Mouse (Mus musculus) hindbrain, embryonic 14.5 days (tissue): ENCODE measurements around the gene Timm13. TPM values are rescaled to one million over a fixed set of nuclear protein-coding genes. Genes with fewer than 3 reads are reported as not detected.

Source experiments
- ATAC-seq: fragments of 200-750 bp; cut with Nextera tagmentation; 2 replicates; pipeline ENCODE4 v1.8.0; 2017; ENCODE audit warnings: moderate number of reproducible peaks, mild to moderate bottlenecking, moderate TSS enrichment, moderate library complexity; ENCODE audit not compliant: low FRiP score
- DNase-seq: peaks from one replicate; pipeline ENCODE4 v3.0.0-alpha.2; 2015; ENCODE audit warnings: low spot score
- H3K27ac ChIP-seq: fragments of 300-500 bp; sonication (generic); 2 replicates; pipeline ENCODE4 v1.5.1; 2014; ENCODE audit warnings: mild to moderate bottlenecking, moderate library complexity
- H3K27me3 ChIP-seq: fragments of 300-500 bp; sonication (generic); 2 replicates; pipeline ENCODE4 v1.6.1; 2014; ENCODE audit warnings: mild to moderate bottlenecking, low read length, mixed read lengths; ENCODE audit not compliant: control insufficient read depth, insufficient read depth
- H3K36me3 ChIP-seq: fragments of 300-500 bp; sonication (generic); replicated peaks from 2 replicates; pipeline ENCODE4 v1.6.1; 2014; ENCODE audit not compliant: control insufficient read depth, insufficient read depth
- H3K4me1 ChIP-seq: fragments of 300-500 bp; sonication (generic); replicated peaks from 2 replicates; pipeline ENCODE4 v1.6.1; 2014; ENCODE audit warnings: antibody characterized with exemption, low read length, mixed read lengths; ENCODE audit not compliant: control insufficient read depth, insufficient read depth
- H3K4me2 ChIP-seq: fragments of 300-500 bp; sonication (generic); replicated peaks from 2 replicates; pipeline ENCODE4 v1.6.1; 2014; ENCODE audit warnings: mild to moderate bottlenecking, moderate library complexity
- H3K4me3 ChIP-seq: fragments of 300-500 bp; sonication (generic); replicated peaks from 2 replicates; pipeline ENCODE4 v1.5.1; 2014; ENCODE audit warnings: mild to moderate bottlenecking, low read length
- H3K9ac ChIP-seq: fragments of 300-500 bp; sonication (generic); 2 replicates; pipeline ENCODE4 v1.6.1; 2014
- H3K9me3 ChIP-seq: fragments of 300-500 bp; sonication (generic); 2 replicates; pipeline ENCODE4 v1.6.1; 2016; ENCODE audit warnings: low read length; ENCODE audit not compliant: control insufficient read depth
- WGBS: fragments of 180-500 bp; shearing (Covaris S2); extraction: QIAGEN DNeasy Blood & Tissue Kit; methylation state at CpG from one replicate; pipeline ENCODE4 v1.1.7; 2014; 5-methylcytosine and 5-hydroxymethylcytosine counted together
- polyA plus RNA-seq: library from polyadenylated mRNA; unstranded; fragments of >200 nt; fragmentation: Nextera tagmentation; extraction: Ambion mirVana; gene quantifications from 2 replicates; pipeline ENCODE4 v1.2.1, GENCODE M21; 2014

Timm13 gene
- polyA plus RNA-seq, 1 experiment from 2014 or later = 351 TPM

DNA sequence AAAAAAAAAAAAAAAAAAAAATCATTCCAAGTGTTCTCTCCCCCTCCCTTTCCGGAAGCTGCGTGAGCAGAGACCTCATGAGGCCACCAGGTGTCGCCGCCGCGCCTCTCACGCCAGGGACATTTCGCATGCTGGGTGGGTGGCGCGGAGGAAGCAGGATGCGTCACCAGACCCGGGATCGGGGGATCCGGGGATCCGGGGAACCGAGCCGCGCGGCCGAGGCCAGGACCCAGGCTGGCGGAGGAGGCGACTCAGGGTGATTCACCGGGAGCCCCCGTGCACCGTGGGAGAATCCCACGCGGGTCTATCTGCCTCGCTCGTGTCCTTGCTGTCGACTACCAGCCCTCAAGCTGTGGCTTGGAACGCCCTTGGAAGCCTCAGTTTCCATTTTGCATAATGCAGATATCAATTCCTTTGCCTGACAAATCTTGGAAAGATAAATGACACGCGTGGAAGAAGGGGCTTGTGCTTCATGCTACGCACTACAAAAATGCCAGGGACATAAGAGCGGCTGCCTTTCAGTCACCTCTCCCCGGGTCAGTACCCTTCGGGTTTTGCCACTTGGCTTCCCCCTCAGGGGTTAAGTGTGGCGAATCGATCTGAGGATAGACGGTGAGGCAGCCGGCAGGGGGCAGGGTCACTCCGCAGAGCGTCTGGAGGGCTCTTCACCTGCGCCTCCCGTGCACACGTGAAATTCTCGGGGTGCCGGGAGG is 28.0 kb upstream of the Timm13 start:
- ATAC-seq (peak; percentile 5; the same call in 1 of the 2 replicates), DNase-seq (peak; percentile 87)
- Histone ChIP-seq H3K9ac (peak overlapping the region; percentile 78), H3K9me3 (no peaks in the 10 kb centered on the region), H3K4me2 (peak overlapping the region; percentile 94), H3K4me3 (peak overlapping the region; percentile 40), H3K27me3 (peaks cover 34% of the 10 kb centered on the region), H3K4me1 (peaks cover 45% of the 10 kb centered on the region), H3K36me3 (no peaks in the 10 kb centered on the region), H3K27ac (peak overlapping the region; percentile 74)
- under 1% methylated on average over 48 of the region's 48 CpGs for WGBS

DNA sequence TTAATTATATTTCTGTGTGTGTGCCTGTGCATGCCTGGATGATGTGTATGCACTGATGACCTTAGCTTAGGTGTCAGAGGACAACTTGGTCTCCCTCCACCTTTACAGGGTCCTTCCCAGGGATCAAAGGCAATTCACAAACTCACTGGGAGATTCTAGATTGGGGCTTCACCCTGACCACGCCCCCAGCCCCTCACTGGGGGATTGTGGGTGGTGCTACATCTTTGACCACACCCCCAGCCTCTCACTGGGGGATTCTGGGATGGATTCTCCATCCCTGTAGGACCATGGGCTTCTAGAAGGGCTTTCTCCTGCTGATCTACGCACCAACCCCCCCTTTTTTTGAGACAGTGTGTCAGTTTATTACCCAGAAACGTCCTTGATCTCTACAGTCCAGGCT is 24.7 kb upstream of the Timm13 start:
- H3K36me3 ChIP-seq = no peaks in the 10 kb centered on the region
- no peak overlapping the region for H3K4me3 ChIP-seq
- no peak overlapping the region for H3K27ac ChIP-seq
- H3K4me1 ChIP-seq = peaks cover 13% of the 10 kb centered on the region
- H3K9me3 ChIP-seq = no peaks in the 10 kb centered on the region
- 53% methylated on average over 3 of the region's 3 CpGs for WGBS
- peaks cover 4% of the 10 kb centered on the region; the same call in 1 of the 2 replicates for H3K27me3 ChIP-seq
- H3K4me2 ChIP-seq = no peak overlapping the region
- no peak overlapping the region for H3K9ac ChIP-seq
- ATAC-seq = no peak
- no peak for DNase-seq

DNA sequence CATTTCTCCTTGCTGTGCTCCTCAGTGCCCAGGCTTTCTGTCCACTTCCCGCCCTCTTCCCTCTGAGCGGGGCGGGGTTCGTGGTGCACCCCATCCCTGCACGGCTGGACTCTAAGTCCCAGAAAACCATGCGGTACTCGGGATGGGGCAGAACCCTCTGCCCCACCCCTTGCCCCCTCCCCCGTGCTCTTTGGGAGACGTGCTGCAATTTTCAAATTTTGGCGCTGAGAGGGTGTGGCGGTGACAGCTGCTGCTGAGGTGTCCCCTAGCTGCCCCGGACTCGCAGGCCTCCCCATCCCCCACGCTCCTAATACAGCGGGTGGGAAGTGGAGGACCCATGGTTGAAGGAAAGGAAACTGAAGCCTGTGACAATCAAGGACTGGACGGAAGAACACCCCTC is 21.2 kb upstream of the Timm13 start:
- peak overlapping the region; percentile 39 for H3K4me2 ChIP-seq
- WGBS = 4% methylated on average over 16 of the region's 16 CpGs
- H3K4me1 ChIP-seq = peaks cover 4% of the 10 kb centered on the region
- no peak for DNase-seq
- no peaks in the 10 kb centered on the region for H3K36me3 ChIP-seq
- no peak for ATAC-seq
- H3K9ac ChIP-seq = 0 out of 2 replicates have a peak overlapping the region, but pooled peaks have one; percentile 20
- peak overlapping the region; percentile 11; the same call in 1 of the 2 replicates for H3K4me3 ChIP-seq
- no peaks in the 10 kb centered on the region for H3K27me3 ChIP-seq
- H3K27ac ChIP-seq = no peak overlapping the region
- no peaks in the 10 kb centered on the region for H3K9me3 ChIP-seq

DNA sequence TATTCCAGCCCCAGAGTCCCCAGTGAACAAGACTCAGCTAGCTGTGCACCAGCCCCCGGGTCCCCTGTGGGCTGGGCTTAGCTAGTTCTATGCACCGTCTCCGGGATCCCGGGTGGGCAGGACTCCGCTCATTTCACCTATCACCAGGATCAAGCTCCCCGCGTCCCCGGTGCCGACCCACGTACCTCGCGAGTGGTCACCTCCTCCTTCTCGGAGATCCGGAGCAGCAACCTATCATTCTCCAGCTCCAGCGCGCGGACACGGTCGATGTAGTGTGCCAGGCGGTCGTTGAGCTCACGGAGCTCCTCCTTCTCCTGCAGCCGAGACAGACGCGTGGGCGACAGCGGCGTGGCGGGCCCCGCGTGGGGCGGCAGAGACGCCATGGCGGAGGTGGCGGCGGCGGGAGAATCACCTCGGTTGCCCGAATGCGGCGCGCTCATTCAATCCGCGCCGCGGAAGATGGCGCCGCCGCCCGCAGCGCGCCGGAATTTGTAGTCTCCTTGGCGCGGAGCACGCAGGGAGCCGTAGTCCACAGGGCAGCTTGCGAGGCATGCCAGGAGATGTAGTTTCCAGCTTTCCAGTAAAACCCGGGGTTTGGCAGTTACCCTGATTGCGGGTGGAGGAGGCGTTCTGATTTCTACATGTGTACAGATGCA is 17.1 kb upstream of the Timm13 start, which contains the start of gene Lmnb2:
Gene Lmnb2 (minus strand): TSS at position 467 of the 656 bp plus-strand sequence.
- DNase-seq (peak; percentile 87), ATAC-seq (peak; percentile 77)
- Histone ChIP-seq H3K4me1 (peaks cover 15% of the 10 kb centered on the region), H3K27me3 (no peaks in the 10 kb centered on the region), H3K27ac (peak within 1 kb of the TSS; percentile 84), H3K4me2 (peak within 1 kb of the TSS; percentile 76), H3K9ac (peak within 1 kb of the TSS; percentile 84), H3K9me3 (no peaks in the 10 kb centered on the region), H3K4me3 (peak within 1 kb of the TSS; percentile 87), H3K36me3 (peaks cover 21% of the 10 kb centered on the region)
- under 1% methylated on average over 61 of the region's 61 CpGs for WGBS

DNA sequence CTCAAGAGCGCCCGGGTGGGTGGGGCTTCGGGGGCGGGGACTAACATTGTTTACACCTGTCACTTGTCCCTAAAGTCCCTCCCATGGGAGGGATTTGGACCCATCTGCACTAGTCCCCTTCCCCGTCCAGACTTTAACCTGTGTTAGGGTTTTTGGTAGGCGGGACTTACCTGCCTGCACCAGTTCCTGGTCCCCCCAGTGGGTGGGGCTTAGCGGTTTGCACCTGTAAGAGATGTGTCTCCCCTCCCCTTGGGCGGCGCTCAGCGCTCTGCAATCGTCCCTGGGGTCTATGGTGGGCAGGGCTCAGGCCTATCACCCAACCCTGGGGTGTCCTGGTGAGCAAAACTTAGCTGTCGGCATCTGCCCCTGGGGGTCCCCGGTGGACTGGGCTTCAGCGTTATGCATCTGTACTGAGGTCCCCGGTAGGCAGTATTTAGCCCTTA is 16.6 kb upstream of the Timm13 start:
- WGBS = 2% methylated on average over 15 of the region's 15 CpGs
- ATAC-seq = peak; percentile 26; the same call in 1 of the 2 replicates
- H3K9me3 ChIP-seq = no peaks in the 10 kb centered on the region

DNA sequence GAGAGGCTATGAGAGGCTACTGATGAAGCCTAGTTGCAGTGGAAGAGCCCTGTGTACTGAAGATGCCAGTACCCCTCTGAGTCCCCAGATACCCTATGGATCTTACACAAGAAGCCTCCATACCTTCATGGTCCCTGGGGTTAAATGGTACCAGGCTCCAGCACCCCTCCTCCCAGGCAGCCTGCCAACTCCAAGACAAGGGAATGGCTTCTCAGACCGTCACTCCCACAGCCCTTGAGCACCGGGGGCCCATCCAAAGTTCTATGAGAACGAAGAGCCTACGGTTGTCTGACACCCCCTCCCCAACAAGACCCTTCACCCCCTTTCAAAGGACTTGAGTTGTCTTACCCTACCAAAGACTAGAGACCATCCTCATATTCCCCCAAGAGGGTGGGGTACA is 15.0 kb upstream of the Timm13 start:
- no peak for DNase-seq
- no peak overlapping the region for H3K4me2 ChIP-seq
- H3K36me3 ChIP-seq = peaks cover 35% of the 10 kb centered on the region
- H3K9ac ChIP-seq = no peak overlapping the region
- no peaks in the 10 kb centered on the region for H3K9me3 ChIP-seq
- H3K27ac ChIP-seq = no peak overlapping the region
- no peak overlapping the region for H3K4me3 ChIP-seq
- no peak for ATAC-seq
- WGBS = 92% methylated on average over 4 of the region's 4 CpGs
- H3K4me1 ChIP-seq = peaks cover 15% of the 10 kb centered on the region
- H3K27me3 ChIP-seq = no peaks in the 10 kb centered on the region

More for the DNA sequence above, 16.6 kb upstream of the Timm13 start:
- Histone ChIP-seq H3K36me3 (peaks cover 21% of the 10 kb centered on the region), H3K4me1 (peaks cover 15% of the 10 kb centered on the region), H3K4me3 (peak overlapping the region; percentile 87), H3K27me3 (no peaks in the 10 kb centered on the region), H3K4me2 (peak overlapping the region; percentile 76), H3K9ac (peak overlapping the region; percentile 84), H3K27ac (peak overlapping the region; percentile 84)
- no peak for DNase-seq

DNA sequence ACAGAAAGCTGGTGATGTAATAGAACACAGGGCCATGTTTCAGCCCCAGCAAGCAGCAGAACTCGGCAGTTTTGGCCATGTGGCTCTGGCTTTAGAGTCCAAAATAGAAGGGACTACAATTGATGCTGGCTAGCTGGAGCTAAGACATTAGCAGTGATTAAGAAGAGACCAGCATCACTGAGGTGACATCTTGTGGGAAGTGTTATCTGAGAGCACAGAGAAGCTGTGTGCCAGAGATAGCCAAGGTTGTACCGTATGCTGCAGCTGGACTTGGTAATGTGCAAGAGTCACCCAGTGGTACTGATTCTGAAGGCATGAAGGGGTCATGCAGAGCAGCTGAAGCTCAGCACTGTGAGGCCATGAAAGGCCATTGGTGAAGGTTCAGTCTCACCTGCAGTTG is 14.5 kb upstream of the Timm13 start:
- H3K9me3 ChIP-seq = no peaks in the 10 kb centered on the region
- no peak for ATAC-seq
- no peak overlapping the region for H3K4me3 ChIP-seq
- H3K9ac ChIP-seq = no peak overlapping the region
- no peak overlapping the region for H3K27ac ChIP-seq
- peaks cover 40% of the 10 kb centered on the region for H3K36me3 ChIP-seq
- 92% methylated on average over 2 of the region's 2 CpGs for WGBS
- no peaks in the 10 kb centered on the region for H3K27me3 ChIP-seq
- peaks cover 15% of the 10 kb centered on the region for H3K4me1 ChIP-seq
- no peak overlapping the region for H3K4me2 ChIP-seq
- DNase-seq = no peak

DNA sequence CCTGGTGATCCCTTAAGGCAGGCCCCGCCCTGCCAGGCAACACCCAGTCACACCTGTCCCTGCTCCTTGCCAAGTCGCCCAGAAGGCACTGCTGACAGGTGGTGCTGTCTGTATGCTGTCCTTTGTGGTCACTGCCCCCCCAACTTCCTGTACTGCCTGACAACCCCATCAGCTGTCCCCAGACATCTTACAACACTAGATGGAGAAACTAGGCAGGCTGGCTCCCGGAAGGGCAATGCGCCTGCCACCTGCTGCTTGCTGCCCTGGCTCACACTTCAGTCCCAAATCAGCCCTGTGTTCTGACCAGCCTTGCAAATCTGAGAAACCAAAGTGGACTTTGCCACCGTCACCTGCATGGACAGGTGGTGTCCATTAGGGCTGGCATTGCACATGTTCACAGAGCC is 13.5 kb upstream of the Timm13 start:
- 93% methylated on average over 5 of the region's 5 CpGs for WGBS
- Histone ChIP-seq H3K9ac (no peak overlapping the region), H3K4me3 (no peak overlapping the region), H3K9me3 (no peaks in the 10 kb centered on the region), H3K27me3 (no peaks in the 10 kb centered on the region), H3K4me2 (no peak overlapping the region), H3K4me1 (peaks cover 15% of the 10 kb centered on the region), H3K36me3 (peaks cover 50% of the 10 kb centered on the region), H3K27ac (no peak overlapping the region)
- ATAC-seq (no peak), DNase-seq (no peak)

DNA sequence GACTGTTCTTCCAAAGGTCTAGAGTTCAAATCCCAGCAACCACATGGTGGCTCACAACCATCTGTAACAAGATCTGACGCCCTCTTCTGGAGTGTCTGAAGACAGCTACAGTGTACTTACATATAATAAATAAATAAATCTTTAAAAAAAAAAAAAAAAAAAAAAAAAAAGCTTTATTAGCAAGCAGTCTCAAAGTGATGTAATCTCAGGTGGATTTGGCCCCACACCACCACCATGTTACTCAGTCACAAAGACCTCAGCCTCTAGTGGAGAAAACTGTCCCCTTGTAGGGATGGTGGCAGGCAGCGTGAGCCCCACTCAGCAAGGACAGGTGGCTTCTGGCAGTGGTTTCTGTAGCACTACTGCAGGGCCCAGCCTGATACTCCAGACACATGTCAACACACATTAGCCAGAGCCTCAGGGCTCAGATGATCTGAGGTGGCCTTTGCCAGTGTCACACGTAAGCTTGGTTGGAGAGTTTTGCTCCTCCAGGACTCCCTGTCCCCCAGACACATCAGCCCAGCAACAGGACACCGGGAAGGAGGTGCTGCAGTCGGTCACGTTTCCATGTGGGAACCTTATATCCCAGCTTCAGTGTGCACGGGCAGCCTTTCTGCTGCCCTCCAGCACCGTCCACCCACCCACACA is 12.7 kb upstream of the Timm13 start:
- H3K27ac ChIP-seq = no peak overlapping the region
- 94% methylated on average over 7 of the region's 8 CpGs for WGBS

More for the DNA sequence above, 12.7 kb upstream of the Timm13 start:
- no peak overlapping the region for H3K4me3 ChIP-seq
- H3K4me1 ChIP-seq = peaks cover 15% of the 10 kb centered on the region
- ATAC-seq (no peak), DNase-seq (no peak)
- H3K4me2 ChIP-seq = no peak overlapping the region
- H3K9ac ChIP-seq = no peak overlapping the region
- peaks cover 57% of the 10 kb centered on the region for H3K36me3 ChIP-seq
- no peaks in the 10 kb centered on the region for H3K27me3 ChIP-seq
- no peaks in the 10 kb centered on the region for H3K9me3 ChIP-seq
